Mouse (Mus musculus) cortical plate, adult 2 months (tissue): ENCODE results near the gene Olfr575.

ENCODE experiments used
- CTCF ChIP-seq: fragments of 200-500 bp; IDR thresholded peaks from 2 replicates; pipeline ENCODE4 v1.5.1; 2011; ENCODE audit warnings: mild to moderate bottlenecking, control low read depth, low read length; ENCODE audit not compliant: insufficient read depth; ENCODE audit errors: extremely low read depth
- POLR2A ChIP-seq: fragments of 200-500 bp; IDR thresholded peaks from 2 replicates; pipeline ENCODE4 v1.6.1; 2011; ENCODE audit warnings: mild to moderate bottlenecking, low read length, control low read depth; ENCODE audit not compliant: insufficient read depth; ENCODE audit errors: extremely low read depth

- TF ChIP-seq POLR2A (no peak), CTCF (no peak)
Observed at GRCm38 (mm10) chr7:102917032-102917875, 41.3 kb downstream of the Olfr575 start, which contains the start of gene Olfr571.
